Mouse (Mus musculus) forebrain, embryonic 13.5 days (tissue): ENCODE data around the gene Asb8. TPM values are rescaled to one million over a fixed set of nuclear protein-coding genes. Genes with fewer than 3 reads are reported as not detected.

ENCODE experiments used
- ATAC-seq: fragments of 200-750 bp; cut with Nextera tagmentation; 2 replicates; pipeline ENCODE4 v1.8.0; 2017
- H3K27ac ChIP-seq: fragments of 300-500 bp; sonication (generic); 2 replicates; pipeline ENCODE4 v1.5.1; 2015; ENCODE audit warnings: inconsistent platforms, mild to moderate bottlenecking, moderate library complexity
- H3K27me3 ChIP-seq: fragments of 300-500 bp; sonication (generic); 2 replicates; pipeline ENCODE4 v1.6.1; 2015; ENCODE audit warnings: mild to moderate bottlenecking, inconsistent platforms
- H3K36me3 ChIP-seq: fragments of 300-500 bp; sonication (generic); 2 replicates; pipeline ENCODE4 v1.6.1; 2015; ENCODE audit warnings: mild to moderate bottlenecking, inconsistent platforms; ENCODE audit not compliant: poor library complexity, severe bottlenecking
- H3K4me1 ChIP-seq: fragments of 300-500 bp; sonication (generic); 2 replicates; pipeline ENCODE4 v1.6.1; 2015; ENCODE audit warnings: inconsistent platforms
- H3K4me2 ChIP-seq: fragments of 300-500 bp; sonication (generic); 2 replicates; pipeline ENCODE4 v1.6.1; 2015; ENCODE audit warnings: inconsistent platforms, mild to moderate bottlenecking, moderate library complexity
- H3K4me3 ChIP-seq: fragments of 300-500 bp; sonication (generic); 2 replicates; pipeline ENCODE4 v1.5.1; 2015; ENCODE audit warnings: mild to moderate bottlenecking, inconsistent platforms
- H3K9ac ChIP-seq: fragments of 300-500 bp; sonication (generic); 2 replicates; pipeline ENCODE4 v1.6.1; 2015; ENCODE audit warnings: mild to moderate bottlenecking, inconsistent platforms
- H3K9me3 ChIP-seq: fragments of 300-500 bp; sonication (generic); replicated peaks from 2 replicates; pipeline ENCODE4 v1.6.1; 2016; ENCODE audit warnings: inconsistent platforms
- WGBS: fragments of 180-500 bp; shearing (Covaris S2); methylation state at CpG from one replicate; pipeline ENCODE4 v1.1.7; 2015; 5-methylcytosine and 5-hydroxymethylcytosine counted together
- polyA plus RNA-seq: library from polyadenylated mRNA; unstranded; fragments of >200 nt; fragmentation: Nextera tagmentation; extraction: Ambion mirVana; gene quantifications from 2 replicates; pipeline ENCODE4 v1.2.1, GENCODE M21; 2015

The Asb8 gene
- polyA plus RNA-seq, 1 experiment from 2014 or later, result 41.4 TPM

DNA sequence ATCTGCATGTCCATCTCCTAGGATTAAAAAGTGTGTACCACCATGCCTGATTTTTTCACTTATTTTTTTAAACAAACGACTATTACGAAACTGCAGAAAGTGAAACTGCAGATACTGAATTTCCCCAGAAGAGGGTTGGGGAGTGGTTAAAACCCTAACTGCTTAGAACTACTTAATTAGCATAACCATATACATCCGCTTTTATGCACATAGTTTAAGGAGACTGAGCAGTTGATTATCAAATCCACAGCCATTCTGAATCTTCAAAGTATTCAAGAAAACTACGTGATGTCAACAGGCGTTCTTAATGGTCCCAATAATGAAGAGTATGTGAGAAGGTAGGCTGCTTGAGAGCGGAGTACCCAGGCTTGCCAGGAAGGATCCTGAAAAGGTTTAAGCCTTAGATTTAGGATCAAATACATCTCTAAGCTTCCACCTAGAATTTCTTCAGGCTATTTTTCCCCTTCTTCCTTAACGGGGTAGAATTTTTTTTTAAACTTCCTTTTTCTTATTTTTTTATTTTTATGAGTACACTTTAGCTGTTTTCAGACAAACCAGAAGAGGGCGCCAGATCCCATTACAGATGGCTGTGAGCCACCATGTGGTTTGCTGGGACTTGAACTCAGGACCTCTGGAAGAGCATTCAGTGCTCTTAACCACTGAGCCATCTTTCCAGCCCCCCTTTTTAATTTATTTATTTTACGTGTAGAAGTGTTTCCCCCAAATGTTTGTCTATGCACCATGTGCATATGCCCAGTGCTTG lies 75.8 kb downstream of the Asb8 start:
- Histone ChIP-seq H3K27me3 (no peaks in the 10 kb centered on the region), H3K9ac (no peak overlapping the region), H3K36me3 (peaks cover 36% of the 10 kb centered on the region), H3K4me2 (no peak overlapping the region), H3K4me3 (no peak overlapping the region), H3K9me3 (no peaks in the 10 kb centered on the region), H3K4me1 (peaks cover 21% of the 10 kb centered on the region), H3K27ac (no peak overlapping the region)
- WGBS, result 78% methylated on average over 9 of the region's 9 CpGs
- no peak for ATAC-seq

DNA sequence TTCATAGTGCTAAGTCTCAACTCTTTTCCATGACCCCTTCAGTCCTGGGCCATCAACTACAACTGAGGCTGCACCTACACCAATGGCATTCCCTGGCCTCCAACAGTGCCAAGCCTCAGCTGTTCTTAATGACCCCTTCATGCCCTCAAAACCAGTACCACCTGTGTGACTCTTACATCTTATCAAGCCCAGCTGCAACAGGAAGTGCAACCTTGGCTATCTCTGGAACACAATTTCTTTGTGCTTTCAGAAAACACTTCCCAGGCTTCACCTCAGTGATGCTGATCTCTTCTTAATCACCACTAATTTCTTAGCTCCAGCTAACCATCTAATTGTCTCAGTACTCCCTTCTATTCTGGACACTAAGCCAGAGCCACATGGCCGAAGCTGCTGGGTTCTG lies 76.5 kb downstream of the Asb8 start:
- no peaks in the 10 kb centered on the region for H3K27me3 ChIP-seq
- H3K36me3 ChIP-seq, result peaks cover 41% of the 10 kb centered on the region
- 95% methylated on average over 1 of the region's 1 CpGs for WGBS
- no peak overlapping the region for H3K4me3 ChIP-seq
- H3K4me2 ChIP-seq, result no peak overlapping the region
- no peak overlapping the region for H3K9ac ChIP-seq
- H3K27ac ChIP-seq, result no peak overlapping the region
- ATAC-seq, result no peak
- no peaks in the 10 kb centered on the region for H3K9me3 ChIP-seq
- H3K4me1 ChIP-seq, result peaks cover 19% of the 10 kb centered on the region

Other genes with a start within 250 kb of the Asb8 start
- gene Tmem106c, start 201.4 kb downstream of the Asb8 start, polyA plus RNA-seq, result 46.9 and 56.2 TPM in 2 replicates
- gene Col2a1, start 160.9 kb downstream of the Asb8 start, polyA plus RNA-seq, result 31.8 and 39.6 TPM in 2 replicates
- 57.7 and 67.5 TPM in 2 replicates for gene Pfkm, start 73.0 kb downstream of the Asb8 start, polyA plus RNA-seq
- 26.7 and 30.7 TPM in 2 replicates for gene Senp1, start 71.9 kb downstream of the Asb8 start, polyA plus RNA-seq
- 19.4 and 25.6 TPM in 2 replicates for gene Ccdc184, start 1.5 kb upstream of the Asb8 start, polyA plus RNA-seq
- gene Olfr288, start 29.9 kb upstream of the Asb8 start, polyA plus RNA-seq, result not detected in 2 replicates
- gene Gm44579, start 55.4 kb upstream of the Asb8 start, polyA plus RNA-seq, result not detected in 2 replicates
- not detected in 2 replicates for gene Olfr287, start 55.4 kb upstream of the Asb8 start, polyA plus RNA-seq
- gene Olfr286, start 68.8 kb upstream of the Asb8 start, polyA plus RNA-seq, result not detected in 2 replicates
- gene H1fnt, start 91.7 kb upstream of the Asb8 start, polyA plus RNA-seq, result not detected in 2 replicates
- 1.8 and 2.6 TPM in 2 replicates for gene Zfp641, start 130.5 kb upstream of the Asb8 start, polyA plus RNA-seq
- not detected in 2 replicates for gene Olfr285, start 151.7 kb upstream of the Asb8 start, polyA plus RNA-seq
- not detected in 2 replicates for gene Olfr284, start 175.4 kb upstream of the Asb8 start, polyA plus RNA-seq
- not detected in 2 replicates for gene Olfr283, start 215.3 kb upstream of the Asb8 start, polyA plus RNA-seq